Mouse (Mus musculus) testis, adult 2 months (tissue): ENCODE data around the gene Sertad3.

ENCODE experiments used
- CTCF ChIP-seq: fragments of 200-500 bp; IDR thresholded peaks from 2 replicates; pipeline ENCODE4 v1.5.1; 2012; ENCODE audit warnings: low read depth, mild to moderate bottlenecking, inconsistent platforms, low read length, moderate library complexity; ENCODE audit not compliant: control insufficient read depth, insufficient read depth, insufficient replicate concordance
- POLR2A ChIP-seq: fragments of 200-500 bp; IDR thresholded peaks from 2 replicates; pipeline ENCODE4 v1.6.1; 2012; ENCODE audit warnings: low read depth, mild to moderate bottlenecking, inconsistent platforms, low read length, moderate library complexity; ENCODE audit not compliant: control insufficient read depth

DNA sequence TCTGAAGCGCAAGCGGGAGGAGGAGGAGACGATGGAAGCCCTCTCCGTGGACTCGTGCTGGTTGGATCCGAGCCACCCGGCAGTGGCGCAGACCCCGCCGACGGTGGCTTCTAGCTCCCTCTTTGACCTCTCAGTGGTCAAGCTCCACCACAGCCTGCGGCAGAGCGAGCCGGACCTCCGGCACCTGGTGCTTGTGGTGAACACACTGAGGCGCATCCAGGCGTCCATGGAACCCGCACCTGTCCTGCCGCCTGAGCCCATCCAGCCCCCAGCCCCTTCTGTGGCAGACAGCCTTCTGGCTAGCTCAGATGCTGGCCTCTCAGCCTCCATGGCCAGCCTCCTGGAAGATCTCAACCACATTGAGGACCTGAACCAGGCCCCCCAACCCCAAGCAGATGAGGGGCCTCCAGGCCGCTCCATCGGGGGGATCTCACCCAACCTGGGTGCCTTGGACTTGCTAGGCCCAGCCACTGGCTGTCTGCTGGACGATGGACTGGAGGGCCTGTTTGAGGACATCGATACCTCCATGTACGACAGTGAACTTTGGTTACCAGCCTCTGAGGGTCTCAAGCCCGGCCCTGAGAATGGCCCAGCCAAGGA lies 15.8 kb downstream of the Sertad3 start:
- TF ChIP-seq CTCF (no peak), POLR2A (no peak)
